Mouse (Mus musculus) left cerebral cortex, postnatal 14 days (tissue): ENCODE results near the gene Cflar. TPM values are rescaled to one million over a fixed set of nuclear protein-coding genes. Genes with fewer than 3 reads are reported as not detected.
"Not testable (repeated sequence)": the region's sequence is repeated elsewhere in the genome, so short reads cannot be mapped to it uniquely, and the experiment has no call there.

ENCODE experiments used
- DNase-seq, 2 experiments: peaks; one replicate each; pipeline ENCODE4 v3.0.0; 2021 to 2022; ENCODE audit warnings: low spot score in 2 of 2, mixed read lengths in 1 of 2
- intact Hi-C: fragments of 180-260 bp; cut with DNase I; formaldehyde crosslinking; loops from one replicate; pipeline ENCODE4 v1.15.1; 2025
- total RNA-seq, 2 experiments: library from RNA; stranded (reverse); gene quantifications; 2 replicates each; pipeline ENCODE4 v1.2.3; 2021

Cflar gene
- total RNA-seq, 2 experiments from 2014 or later = 24.0 to 24.5 TPM

GRCm38 (mm10) chr1:58800644-58801043 lies 89.3 kb downstream of the Cflar start:
- DNase-seq, intact Hi-C loops: not testable (repeated sequence)

- intact Hi-C loops = no loop called here
- DNase-seq = no peak
Observed at GRCm38 (mm10) chr1:58801558-58802285, 90.4 kb downstream of the Cflar start.

GRCm38 (mm10) chr1:58802322-58803273 lies 91.3 kb downstream of the Cflar start:
- intact Hi-C loops = no loop called here
- peak; percentile 13 to 37 for DNase-seq

- intact Hi-C loops = no loop called here
- no peak for DNase-seq
Observed at GRCm38 (mm10) chr1:58803531-58803930, 92.2 kb downstream of the Cflar start.

- no peak for DNase-seq
- intact Hi-C loops = no loop called here
Observed at GRCm38 (mm10) chr1:58806651-58807050, 95.3 kb downstream of the Cflar start.

Other genes with a start within 250 kb of the Cflar start
- 10 to 100 TPM; 21.6 to 23.1 TPM for gene Orc2, start 206.4 kb upstream of the Cflar start, total RNA-seq
- gene Fam126b, start 125.2 kb upstream of the Cflar start, total RNA-seq = 100 to 1,000 TPM; 106 to 108 TPM
- 100 to 1,000 TPM; 105 to 107 TPM for gene Ndufb3, start 125.1 kb upstream of the Cflar start, total RNA-seq
- gene Als2cr12, start 15.5 kb upstream of the Cflar start, total RNA-seq = not detected
- 1 to 10 TPM; 4.2 to 4.7 TPM for gene Casp8, start 83.9 kb downstream of the Cflar start, total RNA-seq